Mouse (Mus musculus) lung, postnatal 4 days (tissue): Measurements from ENCODE around the gene Lrba.

Experiments used
- DNase-seq, 2 experiments: peaks; one replicate each; pipeline ENCODE4 v3.0.0; 2021

The Lrba gene

GRCm38 (mm10) chr3:86268074-86268702, 43.7 kb downstream of the Lrba start:
- DNase-seq = peak in 1 of 2 experiments; percentile 36

GRCm38 (mm10) chr3:86275651-86276050, 51.2 kb downstream of the Lrba start:
- no peak for DNase-seq

- DNase-seq = no peak
These were observed 66.8 kb downstream of the Lrba start for GRCm38 (mm10) chr3:86291326-86291725.

- no peak for DNase-seq
These were observed 70.4 kb downstream of the Lrba start for GRCm38 (mm10) chr3:86294866-86295265.

GRCm38 (mm10) chr3:86296214-86296613, 71.7 kb downstream of the Lrba start:
- DNase-seq = no peak

- no peak for DNase-seq
These were observed 84.4 kb downstream of the Lrba start for GRCm38 (mm10) chr3:86308833-86309232.

GRCm38 (mm10) chr3:86310216-86310615, 85.7 kb downstream of the Lrba start:
- DNase-seq = no peak

GRCm38 (mm10) chr3:86311406-86311805, 86.9 kb downstream of the Lrba start:
- no peak for DNase-seq

GRCm38 (mm10) chr3:86317636-86318035, 93.2 kb downstream of the Lrba start:
- DNase-seq = no peak

- DNase-seq = no peak
These were observed 104.1 kb downstream of the Lrba start for GRCm38 (mm10) chr3:86328531-86328930.

GRCm38 (mm10) chr3:86343261-86343660, 118.8 kb downstream of the Lrba start:
- DNase-seq = peak in 1 of 2 experiments; percentile 26

- DNase-seq = peak in 1 of 2 experiments; percentile 17
These were observed 138.0 kb downstream of the Lrba start for GRCm38 (mm10) chr3:86362486-86362885.

GRCm38 (mm10) chr3:86371466-86371865, 147.0 kb downstream of the Lrba start:
- DNase-seq = no peak

GRCm38 (mm10) chr3:86375276-86375675, 150.8 kb downstream of the Lrba start:
- no peak for DNase-seq

GRCm38 (mm10) chr3:86382557-86382956, 158.1 kb downstream of the Lrba start:
- no peak for DNase-seq

- no peak for DNase-seq
These were observed 160.6 kb downstream of the Lrba start for GRCm38 (mm10) chr3:86385047-86385446.

GRCm38 (mm10) chr3:86386246-86386645, 161.8 kb downstream of the Lrba start:
- DNase-seq = no peak

GRCm38 (mm10) chr3:86423828-86424227, 199.3 kb downstream of the Lrba start:
- no peak for DNase-seq

- no peak for DNase-seq
These were observed 202.3 kb downstream of the Lrba start for GRCm38 (mm10) chr3:86426733-86427132.

GRCm38 (mm10) chr3:86443497-86443896, 219.0 kb downstream of the Lrba start:
- DNase-seq = no peak

GRCm38 (mm10) chr3:86451211-86451610, 226.7 kb downstream of the Lrba start:
- no peak for DNase-seq

GRCm38 (mm10) chr3:86461582-86461981, 237.1 kb downstream of the Lrba start:
- DNase-seq = no peak

GRCm38 (mm10) chr3:86489992-86490391, 265.5 kb downstream of the Lrba start:
- no peak for DNase-seq

- DNase-seq = no peak
These were observed 276.1 kb downstream of the Lrba start for GRCm38 (mm10) chr3:86500586-86500985.

- DNase-seq = no peak
These were observed 294.1 kb downstream of the Lrba start for GRCm38 (mm10) chr3:86518506-86519109.
